Mouse (Mus musculus) intestine, embryonic 14.5 days (tissue): ENCODE measurements at regions not wholly inside any gene's neighbourhood (a gene's known extent, or its start where the extent isn't known, plus 50 kb on each side); places are given as distances from the start of the nearest gene placed in this dataset.

Experiments
- ATAC-seq: fragments of 200-750 bp; cut with Nextera tagmentation; replicated peaks from 2 replicates; pipeline ENCODE4 v1.8.0; 2017; ENCODE audit warnings: low read depth, moderate number of reproducible peaks, moderate TSS enrichment, moderate library complexity; ENCODE audit not compliant: low FRiP score, low TSS enrichment
- DNase-seq: peaks from one replicate; pipeline ENCODE4 v3.0.0-alpha.2; 2018; ENCODE audit warnings: low spot score
- H3K27ac ChIP-seq: fragments of 300-500 bp; sonication (generic); 2 replicates; pipeline ENCODE4 v1.5.1; 2014; ENCODE audit warnings: low read depth, mild to moderate bottlenecking, control low read depth
- H3K27me3 ChIP-seq: fragments of 300-500 bp; sonication (generic); replicated peaks from 2 replicates; pipeline ENCODE4 v1.6.1; 2014; ENCODE audit warnings: low read length, control low read depth; ENCODE audit not compliant: control insufficient read depth, insufficient read depth
- H3K36me3 ChIP-seq: fragments of 300-500 bp; sonication (generic); 2 replicates; pipeline ENCODE4 v1.6.1; 2014; ENCODE audit warnings: low read length, control low read depth; ENCODE audit not compliant: control insufficient read depth, insufficient read depth
- H3K4me1 ChIP-seq: fragments of 300-500 bp; sonication (generic); replicated peaks from 2 replicates; pipeline ENCODE4 v1.6.1; 2014; ENCODE audit warnings: low read length, control low read depth, mixed read lengths; ENCODE audit not compliant: control insufficient read depth, insufficient read depth
- H3K4me2 ChIP-seq: fragments of 300-500 bp; sonication (generic); 2 replicates; pipeline ENCODE4 v1.6.1; 2014; ENCODE audit warnings: low read length
- H3K4me3 ChIP-seq: fragments of 300-500 bp; sonication (generic); 2 replicates; pipeline ENCODE4 v1.5.1; 2014; ENCODE audit warnings: low read depth, low read length, control low read depth, mixed read lengths
- H3K9ac ChIP-seq: fragments of 300-500 bp; sonication (generic); 2 replicates; pipeline ENCODE4 v1.6.1; 2014; ENCODE audit warnings: mild to moderate bottlenecking, low read length
- H3K9me3 ChIP-seq: fragments of 300-500 bp; sonication (generic); 2 replicates; pipeline ENCODE4 v1.6.1; 2016; ENCODE audit warnings: low read length, control low read depth; ENCODE audit not compliant: control insufficient read depth
- WGBS: fragments of 180-500 bp; shearing (Covaris S2); extraction: QIAGEN DNeasy Blood & Tissue Kit; methylation state at CpG from one replicate; pipeline ENCODE4 v1.1.7; 2014; 5-methylcytosine and 5-hydroxymethylcytosine counted together

GRCm38 (mm10) chr5:75823646-75824045, 154.6 kb downstream of the Kdr start:
- WGBS: 86% methylated on average over 3 of the region's 3 CpGs
- no peaks in the 10 kb centered on the region for H3K4me1 ChIP-seq
- DNase-seq: no peak
- no peak overlapping the region for H3K27ac ChIP-seq
- no peak for ATAC-seq
- H3K36me3 ChIP-seq: no peaks in the 10 kb centered on the region
- no peak overlapping the region for H3K4me2 ChIP-seq
- H3K4me3 ChIP-seq: no peak overlapping the region
- H3K9ac ChIP-seq: no peak overlapping the region
- H3K9me3 ChIP-seq: no peaks in the 10 kb centered on the region
- H3K27me3 ChIP-seq: no peaks in the 10 kb centered on the region

DNA sequence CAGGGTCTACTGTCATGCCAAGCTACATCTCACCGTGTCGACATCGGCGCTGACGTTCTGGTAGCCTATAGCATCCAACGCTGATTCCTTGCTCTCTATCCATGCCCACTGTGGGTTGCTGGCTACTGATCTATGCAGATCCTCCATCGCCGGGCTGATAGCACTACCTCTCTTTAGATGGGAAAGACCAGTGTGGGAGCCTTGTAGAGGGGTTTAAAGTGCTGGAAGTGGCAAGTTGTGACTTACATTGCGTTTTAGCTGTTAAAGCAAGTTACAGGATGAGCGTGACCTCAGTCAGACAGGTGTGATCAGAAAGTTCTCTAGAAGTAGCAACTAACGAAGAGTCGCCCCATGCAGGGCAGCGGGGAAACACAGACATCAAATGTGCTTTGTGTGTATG, 160.9 kb downstream of the Kdr start:
- no peak overlapping the region for H3K9ac ChIP-seq
- H3K4me3 ChIP-seq: no peak overlapping the region
- WGBS: 95% methylated on average over 13 of the region's 13 CpGs
- ATAC-seq: no peak
- no peak overlapping the region for H3K4me2 ChIP-seq
- DNase-seq: no peak
- no peaks in the 10 kb centered on the region for H3K9me3 ChIP-seq
- H3K4me1 ChIP-seq: no peaks in the 10 kb centered on the region
- H3K27ac ChIP-seq: no peak overlapping the region
- H3K27me3 ChIP-seq: no peaks in the 10 kb centered on the region
- no peaks in the 10 kb centered on the region for H3K36me3 ChIP-seq

DNA sequence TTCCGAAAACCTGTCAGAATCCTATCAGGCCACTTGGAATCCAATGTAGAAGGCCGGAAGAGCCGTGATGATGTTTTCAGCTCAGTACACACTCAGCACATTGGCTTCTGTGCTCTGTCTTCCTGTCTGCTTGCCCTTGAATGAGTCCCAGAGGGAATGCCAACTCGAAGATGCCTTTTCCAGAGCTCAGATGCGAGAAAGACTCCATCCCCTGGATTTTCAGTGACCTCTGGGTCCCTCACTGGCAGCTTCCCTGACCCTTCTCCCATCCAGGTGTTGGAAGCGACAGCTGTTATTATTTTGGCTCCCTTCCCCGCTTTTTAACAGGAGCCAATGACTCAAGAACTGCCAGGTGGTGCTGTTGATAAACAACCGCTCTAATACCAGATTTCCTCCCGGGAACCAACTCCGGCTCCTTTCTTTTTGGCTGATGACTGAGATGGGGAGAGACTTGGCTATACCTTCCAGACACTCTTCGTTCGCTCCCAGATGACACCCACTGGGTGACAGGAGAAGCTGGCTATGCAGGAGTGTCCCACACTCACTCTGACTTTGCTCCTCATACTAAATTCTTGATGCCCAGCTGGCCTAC, 163.8 kb downstream of the Kdr start:
- no peaks in the 10 kb centered on the region for H3K36me3 ChIP-seq
- H3K9me3 ChIP-seq: no peaks in the 10 kb centered on the region
- no peak overlapping the region for H3K27ac ChIP-seq
- ATAC-seq (no peak), DNase-seq (no peak)
- WGBS: 51% methylated on average over 12 of the region's 12 CpGs
- no peak overlapping the region for H3K9ac ChIP-seq
- H3K27me3 ChIP-seq: no peaks in the 10 kb centered on the region
- no peak overlapping the region for H3K4me3 ChIP-seq
- no peaks in the 10 kb centered on the region for H3K4me1 ChIP-seq
- no peak overlapping the region for H3K4me2 ChIP-seq

- Histone ChIP-seq H3K9me3 (no peaks in the 10 kb centered on the region), H3K36me3 (no peaks in the 10 kb centered on the region), H3K9ac (no peak overlapping the region), H3K27me3 (no peaks in the 10 kb centered on the region), H3K4me1 (no peaks in the 10 kb centered on the region), H3K4me3 (no peak overlapping the region), H3K27ac (no peak overlapping the region), H3K4me2 (no peak overlapping the region)
- WGBS: 53% methylated on average over 4 of the region's 4 CpGs
- DNase-seq (no peak), ATAC-seq (no peak)
These were observed 165.6 kb downstream of the Kdr start for GRCm38 (mm10) chr5:75812686-75813085.

- H3K36me3 ChIP-seq: no peaks in the 10 kb centered on the region
- no peak overlapping the region for H3K27ac ChIP-seq
- H3K27me3 ChIP-seq: no peaks in the 10 kb centered on the region
- H3K4me3 ChIP-seq: no peak overlapping the region
- H3K4me1 ChIP-seq: peaks cover 4% of the 10 kb centered on the region; the same call in 1 of the 2 replicates
- no peak overlapping the region for H3K4me2 ChIP-seq
- DNase-seq (no peak), ATAC-seq (no peak)
- 79% methylated on average over 18 of the region's 18 CpGs for WGBS
- no peak overlapping the region for H3K9ac ChIP-seq
- H3K9me3 ChIP-seq: no peaks in the 10 kb centered on the region
These were observed 169.5 kb downstream of the Kdr start for GRCm38 (mm10) chr5:75808551-75809332.

DNA sequence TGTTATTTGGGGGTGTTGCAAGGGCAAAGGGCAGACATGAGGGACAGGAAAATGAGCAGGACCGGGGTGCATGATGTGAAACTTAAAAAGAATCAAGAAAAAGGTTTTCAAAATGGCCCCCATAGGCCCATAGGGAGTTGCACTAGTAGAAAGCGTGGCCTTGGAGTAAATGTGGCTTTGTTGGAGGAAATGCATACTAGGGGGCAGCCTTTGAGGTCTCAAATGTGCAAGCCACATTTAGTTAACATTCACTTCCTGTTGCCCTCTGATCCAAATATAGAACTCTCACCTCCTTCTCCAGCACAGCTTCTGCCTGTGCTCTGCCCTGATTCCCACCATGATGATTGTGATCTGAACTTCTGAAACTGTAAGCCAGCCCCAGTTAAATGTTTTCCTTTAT, 173.2 kb downstream of the Kdr start:
- no peaks in the 10 kb centered on the region for H3K9me3 ChIP-seq
- no peak for ATAC-seq
- no peak for DNase-seq
- no peaks in the 10 kb centered on the region for H3K36me3 ChIP-seq
- peaks cover 4% of the 10 kb centered on the region; the same call in 1 of the 2 replicates for H3K4me1 ChIP-seq
- no peak overlapping the region for H3K4me2 ChIP-seq
- 90% methylated on average over 2 of the region's 2 CpGs for WGBS
- H3K9ac ChIP-seq: no peak overlapping the region
- no peaks in the 10 kb centered on the region for H3K27me3 ChIP-seq
- H3K27ac ChIP-seq: no peak overlapping the region
- H3K4me3 ChIP-seq: no peak overlapping the region

GRCm38 (mm10) chr5:75804340-75804739, 173.9 kb downstream of the Kdr start:
- no peak for DNase-seq
- no peaks in the 10 kb centered on the region for H3K9me3 ChIP-seq

DNA sequence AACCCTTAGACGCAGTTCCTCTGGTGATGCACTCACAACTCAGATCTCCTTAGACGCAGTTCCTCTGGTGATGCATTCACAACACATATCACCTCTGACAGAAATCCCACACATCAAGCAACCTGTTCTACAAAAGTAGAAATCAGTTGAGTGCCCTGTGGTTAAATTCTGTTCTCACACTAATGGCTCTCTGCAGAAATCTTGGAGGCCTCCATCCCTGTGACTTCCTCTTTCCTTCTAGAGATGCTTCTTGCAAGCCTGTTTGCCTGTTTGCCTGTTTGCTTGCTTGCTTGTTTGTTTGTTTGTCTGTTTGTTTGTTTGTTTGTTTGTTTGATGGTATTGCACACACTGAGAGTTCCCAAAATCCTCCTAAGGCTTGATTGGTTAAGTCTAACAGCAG, 175.2 kb downstream of the Kdr start:
- ATAC-seq (no peak), DNase-seq (no peak)
- Histone ChIP-seq H3K27ac (no peak overlapping the region), H3K4me1 (peaks cover 4% of the 10 kb centered on the region; the same call in 1 of the 2 replicates), H3K9ac (no peak overlapping the region), H3K27me3 (no peaks in the 10 kb centered on the region), H3K4me2 (no peak overlapping the region), H3K4me3 (no peak overlapping the region), H3K36me3 (no peaks in the 10 kb centered on the region), H3K9me3 (no peaks in the 10 kb centered on the region)
- WGBS: 98% methylated on average over 2 of the region's 2 CpGs

More at GRCm38 (mm10) chr5:75804340-75804739, 173.9 kb downstream of the Kdr start:
- ATAC-seq: no peak
- no peak overlapping the region for H3K27ac ChIP-seq
- H3K9ac ChIP-seq: no peak overlapping the region
- no peak overlapping the region for H3K4me2 ChIP-seq
- WGBS: 100% methylated on average over 2 of the region's 2 CpGs
- no peaks in the 10 kb centered on the region for H3K27me3 ChIP-seq
- peaks cover 4% of the 10 kb centered on the region; the same call in 1 of the 2 replicates for H3K4me1 ChIP-seq
- no peaks in the 10 kb centered on the region for H3K36me3 ChIP-seq
- H3K4me3 ChIP-seq: no peak overlapping the region
